Mouse (Mus musculus): Measurements from ENCODE around the gene Anapc13.

Gene Anapc13

DNA sequence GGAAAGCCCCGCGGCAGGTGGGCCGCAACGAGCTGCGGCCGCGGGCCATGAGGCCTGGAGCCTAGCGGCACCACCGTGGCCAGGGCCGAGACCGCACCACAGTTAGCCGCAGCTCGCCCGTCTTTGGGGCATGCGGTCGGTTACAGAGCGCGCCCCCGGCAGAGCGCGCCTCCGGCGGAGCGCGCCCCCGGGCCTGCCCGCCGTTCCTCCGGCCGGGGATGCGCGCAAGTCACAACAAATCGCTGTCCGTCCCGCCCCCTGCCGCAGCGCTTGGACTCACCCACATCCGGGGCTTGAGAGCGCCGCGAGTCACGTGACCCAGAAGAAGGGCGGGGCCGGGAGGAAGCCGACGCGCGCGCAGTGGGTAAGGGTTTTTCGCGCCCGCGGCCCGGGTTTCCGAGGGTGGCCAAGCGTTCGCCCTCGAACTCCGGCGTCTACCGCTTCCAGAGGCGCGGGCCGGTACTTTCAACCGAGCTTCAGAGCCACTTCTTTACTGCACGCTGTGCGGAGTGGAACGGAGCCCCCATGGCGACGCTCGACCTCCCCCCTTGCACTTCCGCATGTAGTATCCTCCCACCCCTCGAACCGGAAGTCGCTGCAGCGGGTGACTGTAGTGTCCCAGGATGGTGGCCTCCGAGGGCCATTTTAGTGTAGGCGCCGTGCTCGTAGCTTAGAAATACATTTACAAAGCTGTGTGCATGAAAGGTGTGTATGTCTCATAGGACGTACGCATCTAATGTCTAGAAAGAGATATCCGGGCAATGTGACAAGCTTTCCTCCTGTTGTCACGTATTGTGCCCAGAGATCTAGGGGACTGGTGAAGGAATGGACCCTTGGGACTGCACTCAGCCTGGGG lies at the start of gene Anapc13, which contains the start of gene Cep63:
Gene Anapc13 (plus strand): TSS at position 314 of the 856 bp plus-strand sequence.
Gene Cep63 (minus strand): TSS at position 552 of the 856 bp plus-strand sequence.
- DNase-seq (ENCODE audit: low spot score) = peak; percentile 97

GRCm38 (mm10) chr9:102577480-102577879 lies 48.6 kb upstream of the Anapc13 start:
- no peak for DNase-seq (ENCODE audit: low spot score)

DNA sequence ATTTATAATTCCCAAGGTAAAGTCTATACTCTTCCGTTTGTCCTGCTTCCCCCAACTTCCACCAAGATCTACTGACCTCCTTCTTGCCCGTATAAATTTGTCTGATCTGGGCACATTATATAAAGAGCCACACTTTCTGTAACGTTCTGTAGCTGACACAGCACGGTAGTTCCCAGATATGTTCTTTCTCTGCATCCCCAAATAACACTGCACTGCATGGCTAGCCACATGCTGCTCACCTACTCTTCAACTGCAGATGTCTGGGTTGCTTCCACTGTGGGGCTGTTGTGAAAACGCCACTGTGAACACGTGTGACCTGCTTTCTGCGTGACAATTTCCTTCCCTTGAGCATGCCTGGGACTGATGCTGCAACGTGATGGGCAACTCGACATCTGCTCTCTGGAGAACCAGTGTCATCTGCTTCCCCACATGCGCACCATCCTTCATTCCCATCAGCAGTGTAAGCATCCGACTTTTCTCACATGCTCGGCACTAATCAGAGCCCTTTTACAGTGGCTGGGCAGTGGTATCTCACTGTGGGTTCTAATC lies 44.1 kb upstream of the Anapc13 start:
- DNase-seq (ENCODE audit: low spot score) = no peak

- DNase-seq (ENCODE audit: low spot score) = no peak
Observed at GRCm38 (mm10) chr9:102587347-102587746, 38.7 kb upstream of the Anapc13 start.

- peak; percentile 18 for DNase-seq (ENCODE audit: low spot score)
Observed at GRCm38 (mm10) chr9:102594667-102595393, 31.3 kb upstream of the Anapc13 start.

DNA sequence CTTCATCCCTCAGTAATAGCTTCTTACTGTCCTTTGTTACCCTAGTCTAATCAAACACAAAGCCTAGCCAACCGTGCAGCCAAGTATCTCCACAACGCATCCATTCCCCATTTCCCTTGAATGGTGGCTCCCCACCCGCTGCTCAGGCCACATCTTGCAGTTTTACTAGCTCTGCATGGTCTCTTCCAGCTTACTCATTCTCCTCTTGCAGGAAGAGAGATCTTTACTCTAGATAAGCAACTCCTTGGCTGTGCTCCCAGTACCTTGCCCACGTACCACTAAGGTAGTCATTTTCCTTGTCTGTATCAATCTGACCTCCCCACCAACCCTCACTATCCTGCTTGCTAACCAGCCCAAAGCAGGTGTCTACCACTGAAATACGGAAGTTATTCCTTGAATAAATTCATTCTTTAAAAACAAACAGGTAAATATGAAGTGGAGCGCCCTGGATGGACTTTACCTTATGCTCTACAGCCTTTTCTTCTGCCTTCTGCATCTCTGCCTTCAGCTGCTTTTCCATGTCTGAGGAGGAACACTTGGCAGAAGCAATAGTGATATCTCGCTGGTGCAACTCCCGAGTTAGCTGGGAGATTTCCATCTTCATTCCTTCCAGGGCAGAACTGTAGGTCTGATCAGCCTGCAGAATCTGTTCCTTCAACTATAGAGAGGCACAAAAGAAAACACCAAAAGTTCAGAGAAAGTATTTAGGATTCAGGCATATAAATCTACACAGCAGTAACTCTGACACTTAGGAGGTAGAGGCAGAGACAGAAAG lies 30.2 kb upstream of the Anapc13 start:
- DNase-seq (ENCODE audit: low spot score) = no peak

DNA sequence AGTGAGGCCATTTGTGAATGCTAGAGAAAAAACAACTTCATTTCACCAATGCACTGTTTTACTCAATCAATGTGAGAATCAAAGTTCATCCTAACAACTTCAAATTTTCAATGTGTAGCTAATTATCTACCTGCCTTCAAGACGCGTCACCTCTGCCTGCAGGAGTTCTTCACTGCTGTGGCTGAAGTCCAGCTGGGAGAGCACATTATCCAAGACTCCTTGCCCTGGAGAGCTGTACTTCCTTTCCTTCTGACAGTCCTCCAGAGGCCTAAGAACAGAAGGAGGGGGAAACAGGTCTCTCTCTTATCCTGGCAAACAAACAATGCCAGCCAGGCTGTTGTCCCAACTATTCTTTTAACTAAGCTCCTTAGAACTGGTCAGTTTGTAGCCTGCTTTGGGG lies 24.9 kb upstream of the Anapc13 start:
- no peak for DNase-seq (ENCODE audit: low spot score)

DNA sequence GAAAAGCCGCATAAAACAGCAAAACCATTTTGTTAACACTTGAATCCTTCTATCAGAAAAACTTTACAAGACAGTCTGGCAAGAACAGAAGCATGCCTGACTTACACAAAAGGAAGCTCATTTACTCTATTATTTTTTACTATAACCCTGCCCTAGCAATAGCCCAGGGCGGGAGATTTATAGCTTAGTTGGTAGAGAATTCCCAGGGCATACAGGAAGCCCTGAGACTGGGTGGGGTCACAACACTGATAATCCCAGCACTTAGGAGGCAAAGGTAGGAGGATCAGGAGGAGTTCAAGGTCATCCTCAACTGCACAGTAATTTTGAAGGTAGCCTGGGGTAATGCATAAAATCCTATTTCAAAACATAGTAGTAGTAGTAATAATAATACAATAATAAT lies 24.4 kb upstream of the Anapc13 start:
- no peak for DNase-seq (ENCODE audit: low spot score)

- DNase-seq (ENCODE audit: low spot score) = no peak
Observed at GRCm38 (mm10) chr9:102605162-102605561, 20.9 kb upstream of the Anapc13 start.

DNA sequence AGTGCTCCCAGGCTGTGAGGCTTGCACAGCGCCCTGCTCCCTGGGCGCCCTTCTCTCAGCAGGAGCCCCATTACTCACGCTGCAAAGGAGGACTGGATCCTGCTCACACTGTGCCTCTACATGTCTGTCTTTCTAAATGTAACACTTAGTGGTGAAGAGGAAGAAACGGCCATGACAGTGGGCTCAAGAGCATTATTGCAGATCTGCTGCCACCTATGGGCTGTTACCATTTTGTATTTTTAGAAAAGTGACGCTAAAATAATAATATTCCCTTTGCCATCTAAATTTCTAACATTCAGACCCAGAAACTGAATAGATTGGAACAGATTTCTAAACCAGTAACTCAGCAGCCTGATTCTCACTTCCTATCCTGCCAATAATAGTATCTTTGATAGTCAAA lies 18.6 kb upstream of the Anapc13 start:
- peak; percentile 17 for DNase-seq (ENCODE audit: low spot score)

DNA sequence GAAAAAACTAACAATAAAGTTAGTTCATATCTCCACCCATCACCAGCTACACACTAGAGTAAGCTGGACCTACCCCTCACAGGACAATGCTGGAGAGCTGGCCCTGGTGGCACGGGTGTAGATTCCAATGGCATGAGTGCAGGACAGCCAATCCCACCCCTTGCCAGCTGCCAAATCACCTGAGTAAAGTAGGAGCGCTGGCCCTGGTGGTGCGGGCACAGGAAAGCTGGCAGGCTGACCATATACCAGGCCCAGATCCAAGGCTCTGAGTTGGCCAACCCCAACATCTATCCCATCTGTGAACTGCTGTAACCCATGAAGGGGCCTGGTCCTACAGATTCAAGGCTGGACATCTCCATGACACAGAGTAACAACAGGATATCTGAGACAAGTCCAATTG lies 16.9 kb upstream of the Anapc13 start:
- no peak for DNase-seq (ENCODE audit: low spot score)

- no peak for DNase-seq (ENCODE audit: low spot score)
Observed at GRCm38 (mm10) chr9:102615071-102615470, 11.0 kb upstream of the Anapc13 start.

- DNase-seq (ENCODE audit: low spot score) = no peak
Observed at GRCm38 (mm10) chr9:102616267-102616666, 9.8 kb upstream of the Anapc13 start.

GRCm38 (mm10) chr9:102621385-102621784 lies 4.7 kb upstream of the Anapc13 start:
- DNase-seq (ENCODE audit: low spot score) = no peak

DNA sequence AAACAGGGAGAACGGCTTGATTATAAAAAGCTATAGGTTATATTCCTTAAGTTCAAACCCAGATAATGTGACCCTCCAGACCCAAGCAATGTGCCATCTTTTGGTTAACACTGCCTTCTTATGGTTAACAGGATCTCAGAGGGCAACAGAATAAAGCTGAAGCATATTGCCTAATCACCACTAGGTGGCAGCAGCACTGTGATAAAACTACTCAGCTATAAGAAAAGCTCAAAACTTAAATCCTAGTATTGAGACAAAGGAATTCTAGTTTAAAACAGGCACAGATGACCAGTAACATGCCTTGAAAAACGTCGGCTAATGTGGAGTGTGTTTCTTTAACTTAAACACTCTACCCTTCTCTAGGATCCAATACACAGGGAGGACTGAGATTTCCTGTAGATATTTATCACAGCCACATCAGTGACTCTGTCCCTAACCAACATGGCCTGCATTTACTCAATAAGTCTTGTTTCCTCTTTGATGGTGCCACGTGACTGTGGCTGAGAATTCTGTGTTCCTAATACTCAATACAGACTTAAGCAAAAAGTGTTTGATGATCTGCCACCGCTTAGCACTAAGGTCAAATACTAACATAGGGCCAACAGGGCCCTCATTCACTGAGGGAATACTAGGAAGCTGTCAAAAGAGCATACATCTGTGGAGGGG lies 3.8 kb upstream of the Anapc13 start:
- DNase-seq (ENCODE audit: low spot score) = peak; percentile 89

GRCm38 (mm10) chr9:102622876-102623275 lies 3.2 kb upstream of the Anapc13 start:
- DNase-seq (ENCODE audit: low spot score) = no peak

DNA sequence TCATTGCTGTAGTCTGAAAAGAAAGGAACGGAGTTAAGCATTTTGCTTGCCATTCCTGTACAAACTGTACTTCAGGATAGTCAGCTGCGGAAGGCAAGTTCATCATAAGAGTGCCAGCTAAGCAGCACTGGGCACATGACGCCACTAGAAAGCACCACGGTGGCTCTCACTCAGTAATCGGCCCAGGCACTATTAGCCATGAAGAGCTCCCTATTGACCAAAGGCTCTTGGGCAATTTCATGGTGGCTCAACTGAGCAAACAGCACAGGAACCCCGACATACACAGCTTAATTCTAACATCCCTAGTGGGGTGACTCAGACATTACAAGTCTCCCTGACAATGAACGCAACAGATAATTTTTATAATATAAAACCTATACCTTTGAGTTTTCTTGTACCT lies 2.5 kb upstream of the Anapc13 start:
- DNase-seq (ENCODE audit: low spot score) = no peak

GRCm38 (mm10) chr9:102625401-102625982 lies 604 bp upstream of the Anapc13 start:
- peak; percentile 52 for DNase-seq (ENCODE audit: low spot score)

DNA sequence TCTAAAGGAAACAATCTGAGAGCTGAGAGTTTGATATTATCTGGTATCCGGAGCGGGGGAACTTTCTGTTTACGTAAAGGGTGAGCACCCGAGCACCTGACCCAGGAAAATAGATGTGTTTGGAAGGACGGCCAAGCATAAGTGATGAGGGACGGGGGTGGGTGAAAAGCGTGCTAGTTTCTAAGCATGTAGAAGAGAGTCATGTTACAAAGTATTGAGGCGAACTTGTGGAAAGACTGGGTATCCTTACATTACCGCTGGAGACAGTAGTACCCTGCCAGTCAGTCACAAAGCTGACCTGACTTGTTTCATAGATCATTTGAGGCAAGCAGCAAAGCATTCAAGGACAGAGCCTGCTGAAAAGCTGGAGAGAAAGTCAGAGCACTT lies 736 bp downstream of the Anapc13 start:
- DNase-seq (ENCODE audit: low spot score) = no peak

DNA sequence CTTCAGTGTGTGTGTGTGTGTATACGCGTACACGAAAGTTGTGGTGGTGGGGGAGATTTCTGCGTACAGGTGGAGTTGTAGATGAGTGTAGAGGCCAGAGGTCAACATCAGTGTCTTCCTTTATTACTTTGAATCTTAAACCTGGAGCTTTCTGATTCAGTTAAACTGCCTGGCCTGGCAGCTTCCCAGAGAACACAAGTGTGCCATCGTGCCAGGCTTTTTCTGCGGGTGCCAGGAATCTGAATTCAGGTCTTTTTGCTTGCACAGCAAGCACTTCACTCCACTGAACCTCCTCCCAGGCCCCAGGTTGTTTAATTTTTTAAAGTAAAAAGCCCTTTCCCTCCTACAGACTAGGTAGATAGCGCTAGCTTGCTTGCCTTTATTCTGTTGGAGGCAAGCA lies 1.3 kb downstream of the Anapc13 start:
- no peak for DNase-seq (ENCODE audit: low spot score)

DNA sequence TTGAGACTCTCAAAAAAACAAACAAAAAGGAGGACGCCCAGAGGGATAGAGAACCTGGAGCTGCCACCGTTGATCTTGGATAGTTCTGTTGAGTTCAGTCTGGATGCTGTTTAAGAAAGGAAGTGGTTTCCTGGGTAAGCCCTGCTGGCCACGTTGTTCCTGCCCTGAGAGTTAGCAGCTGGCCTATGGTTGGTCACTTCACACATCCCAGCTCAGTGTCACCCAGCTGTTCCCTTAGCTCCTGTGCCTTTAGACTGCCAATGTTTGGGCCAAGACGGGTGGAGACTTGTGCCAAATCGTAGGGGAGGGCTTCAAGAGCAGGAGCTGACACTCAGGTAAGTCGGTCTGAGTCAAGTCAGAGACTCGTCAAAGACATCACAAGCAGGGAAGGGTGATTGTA lies 3.0 kb downstream of the Anapc13 start:
- DNase-seq (ENCODE audit: low spot score) = no peak
